Mouse (Mus musculus) lung, adult 2 months (tissue): ENCODE measurements around the gene Spag9.

Experiments used
- CTCF ChIP-seq: fragments of 200-500 bp; IDR thresholded peaks from 2 replicates; pipeline ENCODE4 v1.5.1; 2011; ENCODE audit warnings: mild to moderate bottlenecking, low read length, control low read depth; ENCODE audit not compliant: insufficient read depth
- POLR2A ChIP-seq: fragments of 200-500 bp; IDR thresholded peaks from 2 replicates; pipeline ENCODE4 v1.6.1; 2011; ENCODE audit warnings: low read depth, mild to moderate bottlenecking, control low read depth, low read length, borderline replicate concordance; ENCODE audit errors: extremely low read depth

DNA sequence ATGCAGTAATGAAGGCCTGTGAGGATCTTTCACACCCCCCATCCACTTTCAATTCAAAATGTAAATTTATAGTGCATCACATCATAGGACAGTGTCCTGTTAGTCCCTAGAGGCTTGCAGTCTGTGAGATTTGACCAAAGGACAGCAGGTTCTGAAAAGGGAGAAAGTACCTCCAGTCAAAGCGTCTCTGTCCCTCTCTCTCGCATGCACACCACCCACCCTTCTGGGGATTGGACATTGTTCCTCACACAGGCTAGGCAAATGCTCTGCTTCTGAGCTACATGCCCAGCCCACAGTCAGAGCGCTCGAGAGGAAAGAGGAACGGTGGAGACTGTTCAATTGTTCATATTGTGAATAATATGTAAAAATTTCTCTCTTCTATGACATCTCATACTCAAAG is 119.5 kb downstream of the Spag9 start:
- TF ChIP-seq CTCF (no peak), POLR2A (no peak)
